In genomic region chr7:127113614-127114259, GRCm38 (mm10) we compare ENCODE assay signal across 9 mouse cellular contexts. TPM values are rescaled to one million over a fixed set of nuclear protein-coding genes. Genes with fewer than 3 reads are reported as not detected.
DNase-seq lines count a peak whose midpoint lies in the region; ATAC-seq and TF ChIP-seq lines count a peak whose summit lies in the region.
"Had no signal": no experiment of that assay in that cellular context is flagged by ENCODE, and none has a peak within 500 bp of the region (broad histone marks: within the 10 kb centered on the region; RNA-seq: fewer than 3 reads in every experiment).

No protein-coding gene starts in this region.

- no peak overlapping the region for H3K4me3 ChIP-seq in spleen, adult 2 months (ENCODE audit: extremely low read depth, insufficient read depth, insufficient read length)
- no peak overlapping the region for H3K4me3 ChIP-seq in kidney, embryonic 14.5 days (ENCODE audit: low read length)

- H3K27me3 ChIP-seq in spleen, adult 2 months (ENCODE audit: control insufficient read depth, insufficient read depth, low read length), result no peaks in the 10 kb centered on the region
- H3K27me3 ChIP-seq in kidney, embryonic 14.5 days (ENCODE audit: control insufficient read depth, insufficient read depth, low read length), result no peaks in the 10 kb centered on the region

- no peaks in the 10 kb centered on the region for H3K36me3 ChIP-seq in spleen, adult 2 months (ENCODE audit: control insufficient read depth, insufficient read depth, low read length)
- H3K36me3 ChIP-seq in kidney, embryonic 14.5 days (ENCODE audit: control insufficient read depth, insufficient read depth, low read length), result no peaks in the 10 kb centered on the region

- H3K4me1 ChIP-seq in spleen, adult 2 months (ENCODE audit: control insufficient read depth, insufficient read depth, insufficient read length), result peaks cover 23% of the 10 kb centered on the region; the same call in 1 of the 2 replicates
- H3K4me1 ChIP-seq in kidney, embryonic 14.5 days (ENCODE audit: control insufficient read depth, insufficient read depth, low read length), result peaks cover 12% of the 10 kb centered on the region; the same call in 1 of the 2 replicates

- H3K4me2 ChIP-seq in kidney, embryonic 14.5 days (replicated peaks; ENCODE audit: low read depth, low read length), result no peak overlapping the region

- TF ChIP-seq POLR2A in spleen, adult 2 months (IDR thresholded peaks at IDR 0.05; ENCODE audit: low read depth, low read length), result no peak
- TF ChIP-seq POLR2A in brain, embryonic 14.5 days (IDR thresholded peaks at IDR 0.05; ENCODE audit: borderline replicate concordance, extremely low read depth, insufficient read depth, insufficient read length, poor library complexity, severe bottlenecking), result no peak

- no peak for DNase-seq in spleen, adult 2 months (ENCODE audit: low read depth in 1 of 2, low spot score in 2 of 2)
- no peak for DNase-seq in spleen, postnatal 14 days (ENCODE audit: low spot score in 2 of 2)
- DNase-seq in brain, embryonic 14.5 days (ENCODE audit: low read depth), result peak; percentile 75
- DNase-seq in thymus, postnatal 4 days, result peak; percentile 57
- no peak for DNase-seq in adrenal gland, postnatal 36 days
- DNase-seq: adrenal gland, postnatal 25 days; lung, postnatal 14 days had no signal

- no peak for ATAC-seq in kidney, embryonic 14.5 days (ENCODE audit: low FRiP score, low TSS enrichment)
- no peak for ATAC-seq in megakaryocyte-erythroid progenitor cell, adult 5-6 weeks (replicated peaks; ENCODE audit: low FRiP score, low TSS enrichment, poor library complexity, severe bottlenecking)

- no peak for TF ChIP-seq CTCF in spleen, adult 2 months (IDR thresholded peaks at IDR 0.05; ENCODE audit: extremely low read depth, insufficient read depth, insufficient read length, insufficient replicate concordance)
- TF ChIP-seq CTCF in brain, embryonic 14.5 days (IDR thresholded peaks at IDR 0.05; ENCODE audit: borderline replicate concordance, extremely low read depth, insufficient read depth, insufficient read length), result no peak

- H3K27ac ChIP-seq in spleen, adult 2 months (ENCODE audit: insufficient read depth, low read length), result peak overlapping the region; percentile 71
- H3K27ac ChIP-seq in kidney, embryonic 14.5 days (ENCODE audit: low read depth, low read length), result peak overlapping the region; percentile 11; the same call in 1 of the 2 replicates

- H3K9ac ChIP-seq in kidney, embryonic 14.5 days (ENCODE audit: low read depth, low read length), result 0 out of 2 replicates have a peak overlapping the region, but pooled peaks have one; percentile 4

- 32% methylated on average over 12 of the region's 12 CpGs for WGBS in spleen, adult 2 months
- WGBS in kidney, embryonic 14.5 days, result 48% methylated on average over 12 of the region's 12 CpGs

- no peaks in the 10 kb centered on the region for H3K9me3 ChIP-seq in kidney, embryonic 14.5 days (ENCODE audit: control insufficient read depth, low read length)

RNA-seq across cellular contexts. Expression of gene Qprt, which starts 8.3 kb away (rescaled TPM):
- polyA plus RNA-seq in spleen, adult 2 months (2012; rRNA removed), result 5.5 and 5.8 TPM in 2 replicates
- 0.75 and 0.76 TPM in 2 replicates for polyA plus RNA-seq in brain, embryonic 14.5 days (2012; rRNA removed)
- 8.9 and 13.0 TPM in 2 replicates for polyA plus RNA-seq in kidney, embryonic 14.5 days (2014; fragmentation: Nextera tagmentation; extraction: Ambion mirVana)
- 4.4 and 8.2 TPM in 2 replicates for total RNA-seq in megakaryocyte-erythroid progenitor cell, adult 5-6 weeks (2014; fragmentation: Nextera tagmentation)
- 1.7 and 5.3 TPM in 2 replicates for total RNA-seq in megakaryocyte-erythroid progenitor cell, adult 5-6 weeks (2017)
- total RNA-seq in adrenal gland, postnatal 36 days (2021), result under 1 TPM; 0.26 to 0.40 TPM

RNA-seq across cellular contexts. Expression of gene AI467606, which starts 22.6 kb away (rescaled TPM):
- polyA plus RNA-seq in spleen, adult 2 months (2012; rRNA removed), result 135 and 221 TPM in 2 replicates
- 1.5 and 2.1 TPM in 2 replicates for polyA plus RNA-seq in brain, embryonic 14.5 days (2012; rRNA removed)
- polyA plus RNA-seq in kidney, embryonic 14.5 days (2014; fragmentation: Nextera tagmentation; extraction: Ambion mirVana), result 3.5 TPM in 2 replicates
- total RNA-seq in megakaryocyte-erythroid progenitor cell, adult 5-6 weeks (2014; fragmentation: Nextera tagmentation), result 17.6 and 18.5 TPM in 2 replicates
- total RNA-seq in megakaryocyte-erythroid progenitor cell, adult 5-6 weeks (2017), result 14.2 and 17.9 TPM in 2 replicates
- 1 to 10 TPM in 1 of 2 experiments, under 1 TPM in 1; 0.89 to 1.1 TPM for total RNA-seq in adrenal gland, postnatal 36 days (2021)

RNA-seq across cellular contexts. Expression of gene Spn, which starts 23.9 kb away (rescaled TPM):
- 54.6 and 56.6 TPM in 2 replicates for polyA plus RNA-seq in spleen, adult 2 months (2012; rRNA removed)
- 0.09 and 0.10 TPM in 2 replicates for polyA plus RNA-seq in brain, embryonic 14.5 days (2012; rRNA removed)
- polyA plus RNA-seq in kidney, embryonic 14.5 days (2014; fragmentation: Nextera tagmentation; extraction: Ambion mirVana), result 0.14 and 0.26 TPM in 2 replicates
- 134 and 142 TPM in 2 replicates for total RNA-seq in megakaryocyte-erythroid progenitor cell, adult 5-6 weeks (2014; fragmentation: Nextera tagmentation)
- 294 and 351 TPM in 2 replicates for total RNA-seq in megakaryocyte-erythroid progenitor cell, adult 5-6 weeks (2017)
- total RNA-seq in adrenal gland, postnatal 36 days (2021), result 1 to 10 TPM in 1 of 2 experiments, under 1 TPM in 1; 0.70 to 1.3 TPM

RNA-seq across cellular contexts. Expression of gene Zg16, which starts 26.6 kb away (rescaled TPM):
- 1,018 and 1,065 TPM in 2 replicates for polyA plus RNA-seq in spleen, adult 2 months (2012; rRNA removed)
- polyA plus RNA-seq in brain, embryonic 14.5 days (2012; rRNA removed), result 0.21 TPM in 1 of 2 replicates, not detected in the other
- not detected in 2 replicates for polyA plus RNA-seq in kidney, embryonic 14.5 days (2014; fragmentation: Nextera tagmentation; extraction: Ambion mirVana)
- total RNA-seq in megakaryocyte-erythroid progenitor cell, adult 5-6 weeks (2014; fragmentation: Nextera tagmentation), result 61.9 and 97.7 TPM in 2 replicates
- total RNA-seq in megakaryocyte-erythroid progenitor cell, adult 5-6 weeks (2017), result 27.8 and 47.2 TPM in 2 replicates
- total RNA-seq in adrenal gland, postnatal 36 days (2021), result not detected
- total RNA-seq: adrenal gland, postnatal 25 days had no signal

Comparison
In these comparisons a context has a peak if more than half of its experiments do, and no peak if none do; other contexts are left out.
1. DNase-seq: peak in brain, embryonic 14.5 days (single experiment) and thymus, postnatal 4 days (single experiment); none in spleen, adult 2 months (0 of 2), spleen, postnatal 14 days (0 of 2) and adrenal gland, postnatal 36 days (0 of 2).
2. RNA of gene AI467606, which starts 22.6 kb away (polyA plus RNA-seq): 135 to 221 TPM in spleen, adult 2 months; 3.5 TPM in kidney, embryonic 14.5 days and 1.5 to 2.1 TPM in brain, embryonic 14.5 days; every median in the first group is over 10 times any median in the second.
3. RNA of gene Spn, which starts 23.9 kb away (polyA plus RNA-seq): 54.6 to 56.6 TPM in spleen, adult 2 months; 0.14 to 0.26 TPM in kidney, embryonic 14.5 days and 0.09 to 0.10 TPM in brain, embryonic 14.5 days; every median in the first group is over 10 times any median in the second.